Mouse (Mus musculus) olfactory bulb, adult 2 months (tissue): ENCODE results near the gene Ksr2.

Source experiments
- CTCF ChIP-seq: fragments of 200-500 bp; IDR thresholded peaks from 2 replicates; pipeline ENCODE4 v1.5.1; 2012; ENCODE audit warnings: low read depth, mild to moderate bottlenecking, low read length, moderate library complexity; ENCODE audit not compliant: insufficient read depth
- POLR2A ChIP-seq: fragments of 200-500 bp; IDR thresholded peaks from 2 replicates; pipeline ENCODE4 v1.6.1; 2012; ENCODE audit warnings: mild to moderate bottlenecking, low read depth, low read length, moderate library complexity; ENCODE audit not compliant: insufficient read depth

DNA sequence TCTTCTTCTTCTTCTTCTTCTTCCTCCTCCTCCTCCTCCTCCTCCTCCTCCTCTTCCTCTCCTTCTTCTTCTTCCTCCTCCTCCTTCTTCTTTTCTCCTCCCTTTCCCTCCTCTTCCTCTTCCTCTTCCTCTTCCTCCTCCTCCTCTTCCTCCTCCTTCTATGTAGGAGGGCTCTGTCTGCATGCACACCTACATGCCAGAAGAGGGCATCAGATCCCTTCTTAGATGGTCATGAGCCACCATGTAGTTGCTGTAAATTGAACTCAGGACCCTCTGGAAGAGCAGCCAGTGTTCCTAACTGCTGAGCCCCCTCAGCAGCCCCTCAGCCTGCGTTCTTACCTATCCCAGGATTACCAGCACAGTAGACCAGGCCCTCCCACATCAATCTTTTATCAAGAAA lies 170.6 kb downstream of the Ksr2 start:
- TF ChIP-seq POLR2A = no peak
- TF ChIP-seq CTCF = no peak
